Mouse (Mus musculus): ENCODE measurements around the gene Stk39.
"Not testable (repeated sequence)": the region's sequence is repeated elsewhere in the genome, so short reads cannot be mapped to it uniquely, and the experiment has no call there.

The Stk39 gene

GRCm38 (mm10) chr2:68241640-68242039 is 230.4 kb downstream of the Stk39 start:
- DNase-seq (ENCODE audit: low spot score in 2 of 2): no peak

- not testable (repeated sequence) for DNase-seq (ENCODE audit: low spot score in 2 of 2)
Observed at GRCm38 (mm10) chr2:68239415-68239814, 232.7 kb downstream of the Stk39 start.

- DNase-seq (ENCODE audit: low spot score in 2 of 2): no peak
Observed at GRCm38 (mm10) chr2:68232929-68233328, 239.1 kb downstream of the Stk39 start.

- no peak for DNase-seq (ENCODE audit: low spot score in 2 of 2)
Observed at GRCm38 (mm10) chr2:68229872-68230271, 242.2 kb downstream of the Stk39 start.

- no peak for DNase-seq (ENCODE audit: low spot score in 2 of 2)
Observed at GRCm38 (mm10) chr2:68229081-68229480, 243.0 kb downstream of the Stk39 start.

GRCm38 (mm10) chr2:68222227-68222873 is 249.7 kb downstream of the Stk39 start:
- DNase-seq (ENCODE audit: low spot score in 2 of 2): no peak

GRCm38 (mm10) chr2:68221226-68221625 is 250.8 kb downstream of the Stk39 start:
- no peak for DNase-seq (ENCODE audit: low spot score in 2 of 2)

- no peak for DNase-seq (ENCODE audit: low spot score in 2 of 2)
Observed at GRCm38 (mm10) chr2:68219823-68220222, 252.2 kb downstream of the Stk39 start.

- no peak for DNase-seq (ENCODE audit: low spot score in 2 of 2)
Observed at GRCm38 (mm10) chr2:68215176-68215575, 256.9 kb downstream of the Stk39 start.

- DNase-seq (ENCODE audit: low spot score in 2 of 2): no peak
Observed at GRCm38 (mm10) chr2:68214400-68214799, 257.7 kb downstream of the Stk39 start.

GRCm38 (mm10) chr2:68211443-68211842 is 260.6 kb downstream of the Stk39 start:
- no peak for DNase-seq (ENCODE audit: low spot score in 2 of 2)

- DNase-seq (ENCODE audit: low spot score in 2 of 2): no peak
Observed at GRCm38 (mm10) chr2:68196245-68196644, 275.8 kb downstream of the Stk39 start.

GRCm38 (mm10) chr2:68194444-68194843 is 277.6 kb downstream of the Stk39 start:
- no peak for DNase-seq (ENCODE audit: low spot score in 2 of 2)

GRCm38 (mm10) chr2:68193465-68193837 is 278.6 kb downstream of the Stk39 start:
- no peak for DNase-seq (ENCODE audit: low spot score in 2 of 2)

GRCm38 (mm10) chr2:68192605-68193464 is 279.2 kb downstream of the Stk39 start:
- no peak for DNase-seq (ENCODE audit: low spot score in 2 of 2)

GRCm38 (mm10) chr2:68176425-68176824 is 295.6 kb downstream of the Stk39 start:
- no peak for DNase-seq (ENCODE audit: low spot score in 2 of 2)

- no peak for DNase-seq (ENCODE audit: low spot score in 2 of 2)
Observed at GRCm38 (mm10) chr2:68171306-68171705, 300.8 kb downstream of the Stk39 start.

GRCm38 (mm10) chr2:68162012-68162411 is 310.1 kb downstream of the Stk39 start:
- no peak for DNase-seq (ENCODE audit: low spot score in 2 of 2)

GRCm38 (mm10) chr2:68160566-68160965 is 311.5 kb downstream of the Stk39 start:
- DNase-seq (ENCODE audit: low spot score in 2 of 2): no peak
